Mouse (Mus musculus) embryonic facial prominence, embryonic 14.5 days (tissue): ENCODE measurements around the gene Brd1. TPM values are rescaled to one million over a fixed set of nuclear protein-coding genes. Genes with fewer than 3 reads are reported as not detected.
"Not testable (repeated sequence)": the region's sequence is repeated elsewhere in the genome, so short reads cannot be mapped to it uniquely, and the experiment has no call there.

ENCODE experiments used
- ATAC-seq: fragments of 200-750 bp; cut with Nextera tagmentation; 2 replicates; pipeline ENCODE4 v1.8.0; 2017; ENCODE audit warnings: low read depth, moderate number of reproducible peaks, moderate TSS enrichment
- DNase-seq: peaks from one replicate; pipeline ENCODE4 v3.0.0-alpha.2; 2015; ENCODE audit warnings: low spot score
- H3K27ac ChIP-seq: fragments of 300-500 bp; sonication (generic); replicated peaks from 2 replicates; pipeline ENCODE4 v1.5.1; 2014; ENCODE audit warnings: low read depth, mild to moderate bottlenecking, low read length, moderate library complexity
- H3K27me3 ChIP-seq: fragments of 300-500 bp; sonication (generic); replicated peaks from 2 replicates; pipeline ENCODE4 v1.6.1; 2014; ENCODE audit warnings: low read length; ENCODE audit not compliant: control insufficient read depth, insufficient read depth
- H3K36me3 ChIP-seq: fragments of 300-500 bp; sonication (generic); 2 replicates; pipeline ENCODE4 v1.6.1; 2014; ENCODE audit warnings: low read length, mixed read lengths; ENCODE audit not compliant: control insufficient read depth, insufficient read depth
- H3K4me1 ChIP-seq: fragments of 300-500 bp; sonication (generic); 2 replicates; pipeline ENCODE4 v1.6.1; 2014; ENCODE audit warnings: antibody characterized with exemption, low read length; ENCODE audit not compliant: control insufficient read depth, insufficient read depth
- H3K4me2 ChIP-seq: fragments of 300-500 bp; sonication (generic); 2 replicates; pipeline ENCODE4 v1.6.1; 2014; ENCODE audit warnings: low read depth, mild to moderate bottlenecking, low read length, moderate library complexity, mixed read lengths
- H3K4me3 ChIP-seq: fragments of 300-500 bp; sonication (generic); 2 replicates; pipeline ENCODE4 v1.5.1; 2014; ENCODE audit warnings: low read depth, mild to moderate bottlenecking, low read length
- H3K9ac ChIP-seq: fragments of 300-500 bp; sonication (generic); 2 replicates; pipeline ENCODE4 v1.6.1; 2014; ENCODE audit warnings: low read depth, mild to moderate bottlenecking, low read length, moderate library complexity, mixed read lengths
- H3K9me3 ChIP-seq: fragments of 300-500 bp; sonication (generic); 2 replicates; pipeline ENCODE4 v1.6.1; 2016; ENCODE audit warnings: low read length; ENCODE audit not compliant: control insufficient read depth
- WGBS: fragments of 180-500 bp; shearing (Covaris S2); extraction: QIAGEN DNeasy Blood & Tissue Kit; methylation state at CpG from one replicate; pipeline ENCODE4 v1.1.7; 2014; 5-methylcytosine and 5-hydroxymethylcytosine counted together
- polyA plus RNA-seq: library from polyadenylated mRNA; unstranded; fragments of >200 nt; fragmentation: Nextera tagmentation; extraction: Ambion mirVana; gene quantifications from 2 replicates; pipeline ENCODE4 v1.2.1, GENCODE M21; 2014

The Brd1 gene
- polyA plus RNA-seq, result 22.2 and 23.0 TPM in 2 replicates

- Histone ChIP-seq H3K4me2 (peak within 1 kb of the TSS; percentile 84), H3K9me3 (no peaks in the 10 kb centered on the region), H3K27me3 (no peaks in the 10 kb centered on the region), H3K4me1 (peaks cover 11% of the 10 kb centered on the region), H3K27ac (peak within 1 kb of the TSS; percentile 86), H3K9ac (peak within 1 kb of the TSS; percentile 99), H3K4me3 (peak within 1 kb of the TSS; percentile 98), H3K36me3 (peaks cover 15% of the 10 kb centered on the region)
- WGBS, result 0% methylated on average over 36 of the region's 103 CpGs
- ATAC-seq (peak; percentile 93), DNase-seq (peak; percentile 92)
Measured at GRCm38 (mm10) chr15:88733834-88734571, at the start of gene Brd1. Gene Brd1 (minus strand): TSS chr15:88734233.

- H3K27me3 ChIP-seq, DNase-seq, H3K4me3 ChIP-seq, ATAC-seq, H3K27ac ChIP-seq, H3K9me3 ChIP-seq, H3K4me1 ChIP-seq, H3K9ac ChIP-seq, H3K4me2 ChIP-seq: not testable (repeated sequence)
- 86% methylated on average over 5 of the region's 5 CpGs for WGBS
- peaks cover 29% of the 10 kb centered on the region for H3K36me3 ChIP-seq
Measured at GRCm38 (mm10) chr15:88774630-88775029, 40.6 kb upstream of the Brd1 start.

GRCm38 (mm10) chr15:88768537-88768936 lies 34.5 kb upstream of the Brd1 start:
- ATAC-seq, result no peak
- Histone ChIP-seq H3K4me3 (no peak overlapping the region), H3K9ac (no peak overlapping the region), H3K27me3 (no peaks in the 10 kb centered on the region), H3K9me3 (no peaks in the 10 kb centered on the region), H3K36me3 (peaks cover 33% of the 10 kb centered on the region), H3K4me1 (no peaks in the 10 kb centered on the region), H3K27ac (no peak overlapping the region), H3K4me2 (no peak overlapping the region)
- DNase-seq, result no peak
- 80% methylated on average over 1 of the region's 1 CpGs for WGBS

DNA sequence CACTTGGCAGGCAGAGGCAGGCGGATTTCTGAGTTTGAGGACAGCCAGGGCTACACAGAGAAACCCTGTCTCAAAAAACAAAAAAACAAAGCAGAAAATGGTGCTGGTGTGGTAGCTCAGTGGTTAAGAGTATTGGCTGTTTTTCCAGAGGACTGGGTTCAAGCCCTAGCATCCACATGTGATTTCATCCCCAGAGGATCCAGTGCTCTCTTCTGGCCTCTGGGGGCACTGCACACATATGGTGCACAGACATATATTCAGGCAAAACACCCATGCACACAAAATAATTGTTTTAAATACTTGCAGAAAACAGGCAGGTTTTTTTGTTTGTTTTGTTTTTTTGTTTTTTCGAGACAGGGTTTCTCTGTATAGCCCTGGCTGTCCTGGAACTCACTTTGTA lies 32.1 kb upstream of the Brd1 start:
- not testable (repeated sequence) for H3K27me3 ChIP-seq, H3K4me3 ChIP-seq, H3K9ac ChIP-seq, DNase-seq, H3K9me3 ChIP-seq, H3K4me2 ChIP-seq, H3K4me1 ChIP-seq, H3K27ac ChIP-seq, ATAC-seq
- H3K36me3 ChIP-seq, result peaks cover 49% of the 10 kb centered on the region
- WGBS, result 94% methylated on average over 2 of the region's 2 CpGs

GRCm38 (mm10) chr15:88761551-88761950 lies 27.5 kb upstream of the Brd1 start:
- Histone ChIP-seq H3K4me2 (no peak overlapping the region), H3K4me1 (no peaks in the 10 kb centered on the region), H3K9me3 (no peaks in the 10 kb centered on the region), H3K27ac (no peak overlapping the region), H3K9ac (no peak overlapping the region), H3K36me3 (peaks cover 76% of the 10 kb centered on the region), H3K27me3 (no peaks in the 10 kb centered on the region), H3K4me3 (no peak overlapping the region)
- DNase-seq, result no peak
- no peak for ATAC-seq
- 97% methylated on average over 4 of the region's 4 CpGs for WGBS

GRCm38 (mm10) chr15:88758061-88758460 lies 24.0 kb upstream of the Brd1 start:
- Histone ChIP-seq H3K27ac (no peak overlapping the region), H3K4me2 (no peak overlapping the region), H3K4me1 (peaks cover 3% of the 10 kb centered on the region; the same call in 1 of the 2 replicates), H3K4me3 (no peak overlapping the region), H3K9ac (no peak overlapping the region), H3K27me3 (no peaks in the 10 kb centered on the region), H3K36me3 (peaks cover 70% of the 10 kb centered on the region), H3K9me3 (no peaks in the 10 kb centered on the region)
- ATAC-seq (no peak), DNase-seq (no peak)
- 87% methylated on average over 3 of the region's 3 CpGs for WGBS

DNA sequence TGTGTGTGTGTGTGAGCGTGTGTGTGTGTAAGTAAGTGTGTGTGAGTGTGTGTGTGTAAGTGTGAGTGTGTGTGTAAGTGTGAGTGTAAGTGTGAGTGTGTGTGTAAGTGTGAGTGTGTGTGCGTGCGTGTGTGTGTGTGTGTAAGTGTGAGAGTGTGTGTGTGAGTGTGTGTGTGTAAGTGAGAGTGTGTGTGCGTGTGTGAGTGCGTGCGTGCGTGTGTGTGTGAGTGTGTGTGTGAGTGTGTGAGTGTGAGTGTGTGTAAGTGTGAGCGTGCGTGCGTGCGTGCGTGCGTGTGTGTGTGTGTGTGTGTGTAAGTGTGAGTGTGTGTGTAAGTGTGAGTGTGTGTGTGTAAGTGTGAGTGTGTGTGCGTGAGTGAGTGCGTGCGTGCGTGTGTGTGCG lies 21.7 kb upstream of the Brd1 start:
- peaks cover 6% of the 10 kb centered on the region; the same call in 1 of the 2 replicates for H3K4me1 ChIP-seq
- DNase-seq (no peak), ATAC-seq (no peak)
- no peak overlapping the region for H3K4me2 ChIP-seq
- no peak overlapping the region for H3K9ac ChIP-seq
- H3K36me3 ChIP-seq, result peaks cover 50% of the 10 kb centered on the region
- no peak overlapping the region for H3K27ac ChIP-seq
- no peaks in the 10 kb centered on the region for H3K9me3 ChIP-seq
- H3K4me3 ChIP-seq, result no peak overlapping the region
- H3K27me3 ChIP-seq, result no peaks in the 10 kb centered on the region
- WGBS, result 96% methylated on average over 18 of the region's 18 CpGs

DNA sequence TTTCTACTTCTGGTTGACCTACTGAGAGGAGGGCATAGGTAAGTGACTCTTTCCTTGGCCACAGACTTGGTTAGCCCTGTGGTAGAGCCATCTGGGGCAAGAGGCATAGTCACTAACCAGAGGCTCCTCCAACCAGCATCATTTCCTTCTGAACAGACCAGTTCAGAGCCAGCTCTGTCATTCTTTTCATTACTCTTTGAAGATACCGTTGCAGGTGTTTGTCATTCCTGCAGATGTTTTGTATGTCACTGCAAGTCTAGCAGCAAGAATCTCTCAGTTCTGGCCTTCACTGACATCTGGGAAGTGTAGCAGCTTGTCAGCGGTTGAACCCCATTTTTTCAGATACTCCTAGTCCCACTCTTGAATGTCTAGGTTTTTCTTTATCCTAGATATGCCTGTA lies 20.9 kb upstream of the Brd1 start:
- 82% methylated on average over 2 of the region's 2 CpGs for WGBS
- Histone ChIP-seq H3K36me3 (peaks cover 43% of the 10 kb centered on the region), H3K9ac (no peak overlapping the region), H3K27me3 (no peaks in the 10 kb centered on the region), H3K27ac (no peak overlapping the region), H3K4me3 (no peak overlapping the region), H3K4me1 (peaks cover 10% of the 10 kb centered on the region; the same call in 1 of the 2 replicates), H3K4me2 (no peak overlapping the region), H3K9me3 (no peaks in the 10 kb centered on the region)
- ATAC-seq (no peak), DNase-seq (no peak)

DNA sequence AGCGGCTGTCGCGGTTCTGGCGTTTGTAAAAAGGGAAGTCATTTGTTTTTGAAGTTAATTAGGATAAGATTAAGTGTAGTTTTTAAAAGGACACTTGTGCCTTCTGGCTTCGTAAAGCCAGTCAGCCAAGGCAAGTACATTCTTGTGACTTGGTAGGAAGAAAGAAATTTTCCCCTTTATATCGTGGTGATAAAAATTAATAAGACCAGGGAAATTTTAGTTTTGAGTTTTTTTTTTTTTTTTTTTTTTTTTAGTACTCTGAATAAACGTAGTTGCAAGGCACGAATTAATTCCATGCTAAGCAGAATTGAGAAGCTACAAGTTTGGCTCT lies 18.3 kb upstream of the Brd1 start:
- Histone ChIP-seq H3K9ac (peak overlapping the region; percentile 84), H3K27ac (peak overlapping the region; percentile 77), H3K9me3 (no peaks in the 10 kb centered on the region), H3K4me1 (peaks cover 10% of the 10 kb centered on the region; the same call in 1 of the 2 replicates), H3K36me3 (peaks cover 22% of the 10 kb centered on the region), H3K4me3 (peak overlapping the region; percentile 86), H3K27me3 (no peaks in the 10 kb centered on the region), H3K4me2 (peak overlapping the region; percentile 79)
- no peak for DNase-seq
- no peak for ATAC-seq
- 1% methylated on average over 8 of the region's 8 CpGs for WGBS
